34 mouse cellular contexts compared by ENCODE assay signal in the genomic region with DNA sequence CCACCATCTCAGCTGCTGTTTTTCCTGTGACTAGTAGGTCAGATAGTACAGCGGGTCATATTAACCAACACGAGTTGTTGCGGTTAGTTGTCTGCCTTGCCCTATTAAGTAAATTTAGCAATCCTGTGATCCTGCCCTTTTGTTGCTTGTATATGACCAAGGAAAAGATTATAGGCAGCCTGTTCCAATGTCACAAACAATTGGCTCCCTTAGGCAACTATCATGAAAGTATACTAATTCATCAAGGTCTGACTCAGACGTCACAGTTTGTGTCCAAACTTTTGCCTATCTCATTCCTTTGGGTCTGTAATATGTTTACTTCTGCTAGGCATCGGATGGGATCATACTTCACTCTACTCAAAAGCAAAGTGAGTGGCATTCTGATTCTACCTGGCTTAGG.
"Had no signal": no experiment of that assay in that cellular context is flagged by ENCODE, and none has a peak within 500 bp of the region (broad histone marks: within the 10 kb centered on the region; RNA-seq: fewer than 3 reads in every experiment).

No protein-coding gene starts in this region.

- H3K27me3 ChIP-seq: heart, embryonic 12.5 days; heart, embryonic 13.5 days; heart, embryonic 15.5 days; hindbrain, embryonic 12.5 days; hindbrain, embryonic 13.5 days; hindbrain, embryonic 15.5 days; intestine, embryonic 15.5 days; kidney, embryonic 15.5 days had no signal

- H3K4me2 ChIP-seq: heart, embryonic 11.5 days; heart, embryonic 12.5 days; heart, embryonic 13.5 days; heart, embryonic 15.5 days; hindbrain, embryonic 12.5 days; hindbrain, embryonic 13.5 days; hindbrain, embryonic 14.5 days; hindbrain, embryonic 15.5 days; intestine, embryonic 15.5 days; kidney, embryonic 15.5 days had no signal

- H3K9me3 ChIP-seq: heart, embryonic 12.5 days; heart, embryonic 13.5 days; heart, embryonic 15.5 days; hindbrain, embryonic 10.5 days; hindbrain, embryonic 12.5 days; hindbrain, embryonic 13.5 days; hindbrain, embryonic 15.5 days; intestine, embryonic 15.5 days; kidney, embryonic 15.5 days had no signal

- H3K27ac ChIP-seq: heart, embryonic 13.5 days; heart, embryonic 15.5 days; hindbrain, embryonic 10.5 days; hindbrain, embryonic 12.5 days; hindbrain, embryonic 13.5 days; hindbrain, embryonic 14.5 days; hindbrain, embryonic 15.5 days; hindbrain, postnatal 0 days; intestine, embryonic 15.5 days; kidney, embryonic 15.5 days; kidney, postnatal 0 days; layer of hippocampus, adult 2 months; left cerebral cortex, adult 2 months had no signal

- H3K4me3 ChIP-seq: heart, embryonic 12.5 days; heart, embryonic 13.5 days; heart, embryonic 15.5 days; hindbrain, embryonic 10.5 days; hindbrain, embryonic 12.5 days; hindbrain, embryonic 13.5 days; hindbrain, embryonic 15.5 days; intestine, embryonic 15.5 days; kidney, embryonic 15.5 days; layer of hippocampus, adult 2 months; left cerebral cortex, adult 2 months had no signal

- DNase-seq: heart, postnatal 14 days; heart, postnatal 36 days; heart, postnatal 4 days; kidney, adult 11 months; kidney, adult 18-20 months; kidney, adult 2 months; kidney, adult 8-10 months; kidney, adult 9 months; kidney, postnatal 10 days; kidney, postnatal 14 days; kidney, postnatal 25 days; kidney, postnatal 36 days; kidney, postnatal 4 days; layer of hippocampus, adult 9-11 months; layer of hippocampus, postnatal 36 days had no signal

- H3K4me1 ChIP-seq: heart, embryonic 12.5 days; heart, embryonic 13.5 days; heart, embryonic 15.5 days; hindbrain, embryonic 10.5 days; hindbrain, embryonic 12.5 days; hindbrain, embryonic 13.5 days; hindbrain, embryonic 15.5 days; intestine, embryonic 15.5 days; kidney, embryonic 15.5 days had no signal

- ATAC-seq: hindbrain, embryonic 16.5 days; hindbrain, postnatal 0 days; inflammation-experienced regulatory T-cells, adult 6 months; intestine, embryonic 15.5 days; intestine, embryonic 16.5 days; intestine, postnatal 0 days had no signal

- H3K9ac ChIP-seq: heart, embryonic 12.5 days; heart, embryonic 13.5 days; heart, embryonic 15.5 days; hindbrain, embryonic 12.5 days; hindbrain, embryonic 13.5 days; hindbrain, embryonic 14.5 days; hindbrain, embryonic 15.5 days; intestine, embryonic 15.5 days; kidney, embryonic 15.5 days had no signal

- H3K36me3 ChIP-seq: heart, embryonic 12.5 days; heart, embryonic 13.5 days; heart, embryonic 15.5 days; hindbrain, embryonic 10.5 days; hindbrain, embryonic 12.5 days; hindbrain, embryonic 13.5 days; hindbrain, embryonic 15.5 days; intestine, embryonic 15.5 days; kidney, embryonic 15.5 days had no signal
